Mouse (Mus musculus): Measurements from ENCODE around the gene Gbe1.

- TF ChIP-seq CTCF (IDR thresholded peaks at IDR 0.05; ENCODE audit: low read depth) (no peak), EP300 (IDR thresholded peaks at IDR 0.05; ENCODE audit: low read depth) (no peak)
Measured at GRCm38 (mm10) chr16:70320612-70321280, 7.0 kb downstream of the Gbe1 start.

All from liver, embryonic 14.5 days (tissue).